Mouse (Mus musculus): ENCODE results near the gene V1rd19. TPM values are rescaled to one million over a fixed set of nuclear protein-coding genes. Genes with fewer than 3 reads are reported as not detected.
"Not testable (repeated sequence)": the region's sequence is repeated elsewhere in the genome, so short reads cannot be mapped to it uniquely, and the experiment has no call there.

Gene V1rd19
- polyA plus RNA-seq (2012; rRNA removed) (not detected in 2 replicates), polyA plus RNA-seq (2014; fragmentation: Nextera tagmentation; extraction: Ambion mirVana) (not detected in 2 replicates)

DNA sequence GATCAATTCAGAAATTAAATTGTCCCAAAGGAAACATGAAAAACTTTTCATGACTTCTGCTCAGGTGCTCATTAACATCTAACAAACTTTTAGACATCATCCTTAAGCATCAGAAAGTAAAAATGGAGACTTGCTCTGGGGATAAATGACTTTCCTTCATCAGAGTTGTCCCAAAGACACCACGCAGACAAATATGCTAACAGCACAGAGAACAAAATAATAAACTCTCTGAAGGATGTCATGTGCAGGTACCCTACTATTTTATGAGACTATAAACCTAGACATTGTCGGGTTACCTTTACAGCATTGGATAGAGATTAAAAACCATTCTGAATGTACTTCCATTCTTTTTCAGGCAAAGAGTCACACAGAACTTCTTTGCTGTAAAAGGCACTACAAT lies at the start of gene V1rd19:
Gene V1rd19 (plus strand): TSS at position 301 of the 400 bp plus-strand sequence.
- Histone ChIP-seq H3K4me2 (replicated peaks; ENCODE audit: low read depth, low read length, severe bottlenecking) (no peak within 1 kb of the TSS), H3K4me1 (ENCODE audit: control insufficient read depth, insufficient read depth, low read length) (no peaks in the 10 kb centered on the region), H3K27me3 (ENCODE audit: control insufficient read depth, insufficient read depth, low read length) (no peaks in the 10 kb centered on the region), H3K36me3 (ENCODE audit: control insufficient read depth, insufficient read depth, low read length) (no peaks in the 10 kb centered on the region), H3K4me3 (replicated peaks; ENCODE audit: low read length) (no peak within 1 kb of the TSS), H3K9ac (ENCODE audit: low read depth, low read length, severe bottlenecking) (no peak within 1 kb of the TSS), H3K27ac (replicated peaks; ENCODE audit: low read depth, low read length) (no peak within 1 kb of the TSS), H3K9me3 (ENCODE audit: control insufficient read depth, low read length) (no peaks in the 10 kb centered on the region)
- DNase-seq (ENCODE audit: low spot score) = no peak
- WGBS = 58% methylated on average over 2 of the region's 2 CpGs
- no peak for TF ChIP-seq POLR2A (IDR thresholded peaks at IDR 0.05; ENCODE audit: borderline replicate concordance, extremely low read depth, insufficient read depth, insufficient read length)
- no peak for ATAC-seq (ENCODE audit: low FRiP score, low read depth)

GRCm38 (mm10) chr7:23968044-23968443 lies 33.4 kb upstream of the V1rd19 start:
- WGBS = 48% methylated on average over 3 of the region's 3 CpGs
- ATAC-seq (ENCODE audit: low FRiP score, low read depth) = not testable (repeated sequence)

DNA sequence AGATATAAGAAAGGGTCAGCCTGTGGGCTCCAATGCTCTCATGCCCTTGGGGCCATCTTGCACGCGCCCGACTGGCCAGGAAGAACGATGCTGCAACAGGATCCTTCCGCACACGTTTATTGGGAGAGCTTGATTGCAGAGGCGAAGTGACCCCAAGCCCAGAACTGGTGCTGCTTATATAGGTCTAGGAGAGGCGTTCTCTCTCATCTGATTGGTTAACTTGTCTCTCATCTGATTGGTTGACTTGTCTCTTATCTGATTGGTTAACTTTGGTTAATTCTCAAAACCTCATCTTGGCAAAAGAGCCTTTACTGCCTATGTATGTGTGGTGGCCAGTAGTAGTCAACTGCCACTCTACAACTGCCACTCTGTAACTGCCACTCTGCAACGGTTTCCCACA lies 27.2 kb upstream of the V1rd19 start, which contains the start of gene Vmn1r181:
Gene Vmn1r181 (plus strand): TSS at position 301 of the 400 bp plus-strand sequence.
- not testable (repeated sequence) for DNase-seq (ENCODE audit: low spot score); H3K9me3 ChIP-seq (ENCODE audit: control insufficient read depth, low read length); H3K4me2 ChIP-seq (replicated peaks; ENCODE audit: low read depth, low read length, severe bottlenecking); ATAC-seq (ENCODE audit: low FRiP score, low read depth); H3K36me3 ChIP-seq (ENCODE audit: control insufficient read depth, insufficient read depth, low read length); H3K4me3 ChIP-seq (replicated peaks; ENCODE audit: low read length); H3K9ac ChIP-seq (ENCODE audit: low read depth, low read length, severe bottlenecking); H3K27ac ChIP-seq (replicated peaks; ENCODE audit: low read depth, low read length); H3K4me1 ChIP-seq (ENCODE audit: control insufficient read depth, insufficient read depth, low read length); H3K27me3 ChIP-seq (ENCODE audit: control insufficient read depth, insufficient read depth, low read length)
- WGBS = 83% methylated on average over 9 of the region's 9 CpGs

More at GRCm38 (mm10) chr7:23968044-23968443, 33.4 kb upstream of the V1rd19 start:
- H3K4me1 ChIP-seq (ENCODE audit: control insufficient read depth, insufficient read depth, low read length); DNase-seq (ENCODE audit: low spot score); H3K4me2 ChIP-seq (replicated peaks; ENCODE audit: low read depth, low read length, severe bottlenecking); H3K9ac ChIP-seq (ENCODE audit: low read depth, low read length, severe bottlenecking); H3K4me3 ChIP-seq (replicated peaks; ENCODE audit: low read length); H3K27me3 ChIP-seq (ENCODE audit: control insufficient read depth, insufficient read depth, low read length); H3K27ac ChIP-seq (replicated peaks; ENCODE audit: low read depth, low read length); H3K9me3 ChIP-seq (ENCODE audit: control insufficient read depth, low read length); H3K36me3 ChIP-seq (ENCODE audit: control insufficient read depth, insufficient read depth, low read length): not testable (repeated sequence)

- no peak for TF ChIP-seq POLR2A (IDR thresholded peaks at IDR 0.05; ENCODE audit: borderline replicate concordance, extremely low read depth, insufficient read depth, insufficient read length)
- no peak within 1 kb of the TSS for H3K4me2 ChIP-seq (replicated peaks; ENCODE audit: low read depth, low read length, severe bottlenecking)
- 78% methylated on average over 4 of the region's 4 CpGs for WGBS
- H3K27me3 ChIP-seq (ENCODE audit: control insufficient read depth, insufficient read depth, low read length) = no peaks in the 10 kb centered on the region
- no peak within 1 kb of the TSS for H3K27ac ChIP-seq (replicated peaks; ENCODE audit: low read depth, low read length)
- DNase-seq (ENCODE audit: low spot score) (no peak), ATAC-seq (ENCODE audit: low FRiP score, low read depth) (no peak)
- H3K4me3 ChIP-seq (replicated peaks; ENCODE audit: low read length) = no peak within 1 kb of the TSS
- no peaks in the 10 kb centered on the region for H3K36me3 ChIP-seq (ENCODE audit: control insufficient read depth, insufficient read depth, low read length)
- H3K9me3 ChIP-seq (ENCODE audit: control insufficient read depth, low read length) = no peaks in the 10 kb centered on the region
- no peak within 1 kb of the TSS for H3K9ac ChIP-seq (ENCODE audit: low read depth, low read length, severe bottlenecking)
- no peaks in the 10 kb centered on the region for H3K4me1 ChIP-seq (ENCODE audit: control insufficient read depth, insufficient read depth, low read length)
These were observed 51.3 kb downstream of the V1rd19 start, which contains the start of gene Vmn1r183 for GRCm38 (mm10) chr7:24052660-24053304. Gene Vmn1r183, plus strand, starts transcription at chr7:24053254.

Other genes with a start within 250 kb of the V1rd19 start
- gene Vmn1r174, start 249.4 kb upstream of the V1rd19 start, polyA plus RNA-seq (2012; rRNA removed) = not detected in 2 replicates
- gene Vmn1r174, start 249.4 kb upstream of the V1rd19 start, polyA plus RNA-seq (2014; fragmentation: Nextera tagmentation; extraction: Ambion mirVana) = not detected in 2 replicates
- not detected in 2 replicates for gene Vmn1r175, start 191.0 kb upstream of the V1rd19 start, polyA plus RNA-seq (2012; rRNA removed)
- not detected in 2 replicates for gene Vmn1r175, start 191.0 kb upstream of the V1rd19 start, polyA plus RNA-seq (2014; fragmentation: Nextera tagmentation; extraction: Ambion mirVana)
- gene Vmn1r176, start 164.3 kb upstream of the V1rd19 start, polyA plus RNA-seq (2012; rRNA removed) = not detected in 2 replicates
- not detected in 2 replicates for gene Vmn1r176, start 164.3 kb upstream of the V1rd19 start, polyA plus RNA-seq (2014; fragmentation: Nextera tagmentation; extraction: Ambion mirVana)
- not detected in 2 replicates for gene Vmn1r177, start 135.2 kb upstream of the V1rd19 start, polyA plus RNA-seq (2012; rRNA removed)
- not detected in 2 replicates for gene Vmn1r177, start 135.2 kb upstream of the V1rd19 start, polyA plus RNA-seq (2014; fragmentation: Nextera tagmentation; extraction: Ambion mirVana)
- gene Vmn1r178, start 109.7 kb upstream of the V1rd19 start, polyA plus RNA-seq (2012; rRNA removed) = not detected in 2 replicates
- not detected in 2 replicates for gene Vmn1r178, start 109.7 kb upstream of the V1rd19 start, polyA plus RNA-seq (2014; fragmentation: Nextera tagmentation; extraction: Ambion mirVana)
- gene Vmn1r179, start 74.7 kb upstream of the V1rd19 start, polyA plus RNA-seq (2012; rRNA removed) = not detected in 2 replicates
- not detected in 2 replicates for gene Vmn1r179, start 74.7 kb upstream of the V1rd19 start, polyA plus RNA-seq (2014; fragmentation: Nextera tagmentation; extraction: Ambion mirVana)
- gene Vmn1r180, start 51.1 kb upstream of the V1rd19 start, polyA plus RNA-seq (2012; rRNA removed) = not detected in 2 replicates
- not detected in 2 replicates for gene Vmn1r180, start 51.1 kb upstream of the V1rd19 start, polyA plus RNA-seq (2014; fragmentation: Nextera tagmentation; extraction: Ambion mirVana)
- gene Vmn1r181, start 27.1 kb upstream of the V1rd19 start, polyA plus RNA-seq (2012; rRNA removed) = not detected in 2 replicates
- gene Vmn1r181, start 27.1 kb upstream of the V1rd19 start, polyA plus RNA-seq (2014; fragmentation: Nextera tagmentation; extraction: Ambion mirVana) = not detected in 2 replicates
- gene Vmn1r183, start 51.6 kb downstream of the V1rd19 start, polyA plus RNA-seq (2012; rRNA removed) = not detected in 2 replicates
- gene Vmn1r183, start 51.6 kb downstream of the V1rd19 start, polyA plus RNA-seq (2014; fragmentation: Nextera tagmentation; extraction: Ambion mirVana) = not detected in 2 replicates
- 24.0 and 24.4 TPM in 2 replicates for gene Zfp180, start 80.2 kb downstream of the V1rd19 start, polyA plus RNA-seq (2012; rRNA removed)
- 19.6 and 21.9 TPM in 2 replicates for gene Zfp180, start 80.2 kb downstream of the V1rd19 start, polyA plus RNA-seq (2014; fragmentation: Nextera tagmentation; extraction: Ambion mirVana)
- gene Zfp112, start 110.6 kb downstream of the V1rd19 start, polyA plus RNA-seq (2012; rRNA removed) = 3.6 and 5.1 TPM in 2 replicates
- gene Zfp112, start 110.6 kb downstream of the V1rd19 start, polyA plus RNA-seq (2014; fragmentation: Nextera tagmentation; extraction: Ambion mirVana) = 5.9 and 8.5 TPM in 2 replicates
- 13.5 and 16.7 TPM in 2 replicates for gene Zfp235, start 132.5 kb downstream of the V1rd19 start, polyA plus RNA-seq (2012; rRNA removed)
- 17.5 and 20.9 TPM in 2 replicates for gene Zfp235, start 132.5 kb downstream of the V1rd19 start, polyA plus RNA-seq (2014; fragmentation: Nextera tagmentation; extraction: Ambion mirVana)
- 3.2 and 3.5 TPM in 2 replicates for gene Zfp114, start 173.4 kb downstream of the V1rd19 start, polyA plus RNA-seq (2012; rRNA removed)
- gene Zfp114, start 173.4 kb downstream of the V1rd19 start, polyA plus RNA-seq (2014; fragmentation: Nextera tagmentation; extraction: Ambion mirVana) = 4.0 and 5.0 TPM in 2 replicates
- gene Zfp111, start 209.8 kb downstream of the V1rd19 start, polyA plus RNA-seq (2012; rRNA removed) = 6.1 and 7.0 TPM in 2 replicates
- gene Zfp111, start 209.8 kb downstream of the V1rd19 start, polyA plus RNA-seq (2014; fragmentation: Nextera tagmentation; extraction: Ambion mirVana) = 12.7 TPM in 2 replicates
- gene Zfp109, start 235.9 kb downstream of the V1rd19 start, polyA plus RNA-seq (2012; rRNA removed) = 4.4 and 4.7 TPM in 2 replicates
- gene Zfp109, start 235.9 kb downstream of the V1rd19 start, polyA plus RNA-seq (2014; fragmentation: Nextera tagmentation; extraction: Ambion mirVana) = 3.7 and 5.5 TPM in 2 replicates

All from limb, embryonic 14.5 days (tissue).